Mouse (Mus musculus) left cerebral cortex, postnatal 36 days (tissue): ENCODE data around the gene Micall1. TPM values are rescaled to one million over a fixed set of nuclear protein-coding genes. Genes with fewer than 3 reads are reported as not detected.

ENCODE experiments used
- DNase-seq, 2 experiments: peaks; one replicate each; pipeline ENCODE4 v3.0.0; 2021 to 2022; ENCODE audit warnings: low spot score in 2 of 2, mixed read lengths in 1 of 2
- intact Hi-C: fragments of 180-260 bp; cut with DNase I; formaldehyde crosslinking; loops from one replicate; pipeline ENCODE4 v1.15.1; 2025
- total RNA-seq, 2 experiments: library from RNA; stranded (reverse); gene quantifications; 2 replicates each; pipeline ENCODE4 v1.2.3; 2021

Micall1 gene
- 10 to 100 TPM; 26.8 to 28.0 TPM for total RNA-seq

- intact Hi-C loops = no loop called here
These were observed at the start of gene Micall1 for GRCm38 (mm10) chr15:79108421-79109320. Gene Micall1, plus strand, starts transcription at chr15:79108898.

GRCm38 (mm10) chr15:79060887-79061565, 47.7 kb upstream of the Micall1 start:
- no peak for DNase-seq
- intact Hi-C loops = no loop called here

More at GRCm38 (mm10) chr15:79108421-79109320, at the start of gene Micall1:
- DNase-seq = peak; percentile 49 to 53

- DNase-seq = peak; percentile 98
These were observed 46.1 kb upstream of the Micall1 start, which contains the start of gene Ankrd54 for GRCm38 (mm10) chr15:79062376-79063159. Gene Ankrd54, minus strand, starts transcription at chr15:79062893.

GRCm38 (mm10) chr15:79063160-79063740, 45.4 kb upstream of the Micall1 start:
- intact Hi-C loops = no loop called here
- no peak for DNase-seq

More at GRCm38 (mm10) chr15:79062376-79063159, 46.1 kb upstream of the Micall1 start, which contains the start of gene Ankrd54:
- intact Hi-C loops = no loop called here

- DNase-seq = no peak
- intact Hi-C loops = no loop called here
These were observed 43.5 kb upstream of the Micall1 start for GRCm38 (mm10) chr15:79065086-79065770.

- DNase-seq = no peak
- intact Hi-C loops = no loop called here
These were observed 42.4 kb upstream of the Micall1 start for GRCm38 (mm10) chr15:79066276-79066675.

- intact Hi-C loops = no loop called here
- DNase-seq = no peak
These were observed 41.1 kb upstream of the Micall1 start for GRCm38 (mm10) chr15:79067631-79068030.

GRCm38 (mm10) chr15:79068416-79068815, 40.3 kb upstream of the Micall1 start:
- intact Hi-C loops = no loop called here
- DNase-seq = no peak

- intact Hi-C loops = loop anchor here (2.0 kb wide), 2 partner anchors 35 to 157 kb away; no protein-coding TSS in a partner anchor
- DNase-seq = peak in 1 of 2 experiments; percentile 34
These were observed 37.3 kb upstream of the Micall1 start for GRCm38 (mm10) chr15:79071117-79072039.

GRCm38 (mm10) chr15:79073752-79074151, 34.9 kb upstream of the Micall1 start:
- no peak for DNase-seq
- intact Hi-C loops = no loop called here

GRCm38 (mm10) chr15:79074446-79074845, 34.3 kb upstream of the Micall1 start:
- intact Hi-C loops = no loop called here
- DNase-seq = no peak

GRCm38 (mm10) chr15:79074913-79075532, 33.7 kb upstream of the Micall1 start, which contains the start of gene Eif3l:
Gene Eif3l, plus strand, starts transcription at chr15:79075179.
- intact Hi-C loops = loop anchor here (5.0 kb wide), 1 partner anchor 67 kb away; the partner anchor contains the start of genes 1700088E04Rik and Polr2f
- DNase-seq = peak; percentile 87 to 88

GRCm38 (mm10) chr15:79075658-79076365, 32.9 kb upstream of the Micall1 start:
- DNase-seq = no peak
- intact Hi-C loops = loop anchor here (5.0 kb wide), 1 partner anchor 66 kb away; the partner anchor contains the start of genes 1700088E04Rik and Polr2f

- DNase-seq = no peak
- intact Hi-C loops = loop anchor here (5.0 kb wide), 1 partner anchor 63 kb away; the partner anchor contains the start of genes 1700088E04Rik and Polr2f
These were observed 29.1 kb upstream of the Micall1 start for GRCm38 (mm10) chr15:79079567-79079966.

- DNase-seq = no peak
- intact Hi-C loops = no loop called here
These were observed 16.4 kb upstream of the Micall1 start for GRCm38 (mm10) chr15:79092284-79092683.

GRCm38 (mm10) chr15:79093083-79093839, 15.4 kb upstream of the Micall1 start:
- no peak for DNase-seq
- intact Hi-C loops = no loop called here
